Mouse (Mus musculus): Measurements from ENCODE around the gene Ano10.
A peak's percentile ranks its signal among the peaks of the same experiment; 100 is the strongest.

Ano10 gene

DNA sequence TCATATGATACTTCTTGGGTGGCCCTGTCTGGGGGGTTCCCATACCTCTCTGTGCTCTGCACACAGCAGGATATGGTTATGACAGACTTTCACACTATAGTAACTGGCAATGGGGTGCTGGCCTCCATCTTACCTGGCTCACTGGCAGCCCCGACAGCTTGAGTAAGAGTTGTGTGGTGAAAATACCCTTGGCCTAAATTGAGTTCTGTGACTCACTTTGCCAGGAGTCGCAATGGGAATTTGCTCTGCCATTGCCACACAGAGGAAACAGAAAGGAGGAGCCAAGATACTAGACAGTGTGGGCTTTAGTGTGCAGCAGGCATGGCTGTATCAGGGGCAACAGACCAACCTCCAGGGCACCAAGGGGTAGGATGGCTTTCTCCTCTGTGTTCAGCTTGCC, 4.0 kb downstream of the Ano10 start:
- DNase-seq (ENCODE audit: low read depth, low spot score) = no peak

DNA sequence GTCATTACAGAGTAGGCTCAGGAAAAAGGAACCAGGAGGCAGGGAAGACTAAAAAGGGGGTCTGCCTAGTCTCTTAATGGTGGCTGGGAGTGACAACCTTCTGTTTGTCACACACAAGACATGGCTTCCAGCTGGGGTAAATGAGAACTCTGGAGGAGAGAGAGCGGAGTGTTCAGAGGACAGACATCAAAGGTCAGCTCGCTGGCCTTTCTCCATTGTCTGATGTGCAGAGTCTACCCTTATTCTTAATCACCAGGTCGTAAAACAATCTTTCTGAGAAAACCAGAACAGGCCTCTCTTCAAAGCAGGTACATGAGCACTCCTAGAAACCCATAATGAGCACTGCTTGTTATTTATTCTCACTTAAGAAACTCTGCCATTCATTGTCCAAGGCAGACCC, 5.8 kb downstream of the Ano10 start:
- no peak for DNase-seq (ENCODE audit: low read depth, low spot score)

DNA sequence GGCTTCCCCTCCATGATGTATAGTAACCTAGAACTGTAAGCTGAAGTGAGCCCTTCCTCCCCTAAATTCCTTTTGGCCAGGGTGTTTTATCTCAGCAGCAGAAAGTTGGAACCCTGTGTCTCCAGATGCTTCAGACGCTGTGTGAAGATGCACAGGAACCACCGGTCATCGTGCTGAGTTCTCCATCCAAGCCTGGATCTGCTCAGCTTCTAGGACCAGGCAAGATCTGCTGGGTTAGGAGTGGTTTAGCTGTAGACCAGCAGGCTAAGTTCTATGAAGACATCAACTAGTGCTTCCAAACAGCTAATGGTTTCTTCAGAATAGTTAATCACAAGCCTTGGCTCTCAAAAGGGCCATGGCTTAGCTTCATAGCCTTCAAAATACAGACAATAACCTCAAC, 6.7 kb downstream of the Ano10 start:
- no peak for DNase-seq (ENCODE audit: low read depth, low spot score)

DNA sequence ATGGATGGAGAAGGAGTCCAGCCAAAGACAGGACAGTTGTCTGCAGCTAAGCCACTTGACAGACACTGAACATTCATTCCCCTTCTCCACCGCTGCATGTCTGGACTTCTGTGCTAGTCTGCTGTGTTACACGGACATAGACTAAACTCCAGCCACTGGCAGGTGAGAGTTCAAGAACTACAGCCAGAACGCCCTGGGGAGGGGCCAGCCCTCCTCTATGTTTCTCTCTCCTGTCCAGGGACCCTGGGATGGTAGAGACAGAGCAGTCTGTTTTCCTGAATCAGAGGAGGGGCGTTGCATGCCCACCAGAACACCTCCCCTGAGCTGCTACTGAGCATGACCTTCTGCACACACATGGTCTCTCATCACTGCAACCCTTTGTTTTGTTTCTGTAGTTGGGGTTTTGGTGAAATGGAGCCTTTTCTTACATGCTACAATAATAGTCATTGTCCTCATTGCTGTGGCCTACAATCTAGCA, 8.4 kb downstream of the Ano10 start:
- DNase-seq (ENCODE audit: low read depth, low spot score) = no peak

DNA sequence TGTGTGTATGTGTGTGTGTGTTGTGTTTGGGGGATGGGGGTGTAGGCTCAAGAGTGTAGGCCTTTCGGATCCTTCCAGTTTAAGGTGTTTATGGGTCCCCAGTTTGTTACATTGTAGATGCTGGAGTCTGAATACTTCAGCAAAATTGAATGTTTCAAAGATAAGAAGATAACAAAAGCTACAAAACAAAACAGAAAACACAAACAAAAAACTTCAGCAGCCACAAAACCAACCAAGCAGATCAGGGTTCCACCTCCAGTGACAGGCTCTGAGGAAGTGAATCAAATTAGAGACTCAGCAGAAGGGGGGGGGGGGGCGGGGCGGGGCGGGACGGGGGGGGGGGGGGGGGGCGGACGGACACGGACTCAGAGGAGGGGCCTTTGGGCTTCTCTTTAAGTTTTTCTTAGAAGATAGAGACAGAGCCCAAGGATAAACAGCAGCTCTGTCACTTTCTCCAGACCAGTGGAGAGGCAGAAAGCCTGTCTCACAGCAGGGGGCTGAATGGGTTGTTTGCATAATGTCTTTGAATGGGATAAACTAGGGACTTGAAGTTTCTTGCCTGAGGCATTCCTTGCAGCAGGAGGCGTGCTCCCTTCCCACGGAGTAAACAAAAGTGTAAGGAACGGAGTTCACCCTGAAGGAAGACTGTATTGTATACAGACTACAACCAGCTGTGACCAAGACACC, 8.9 kb downstream of the Ano10 start:
- no peak for DNase-seq (ENCODE audit: low read depth, low spot score)

- no peak for DNase-seq (ENCODE audit: low read depth, low spot score)
Observed at GRCm38 (mm10) chr9:122284696-122285095, 9.5 kb downstream of the Ano10 start.

DNA sequence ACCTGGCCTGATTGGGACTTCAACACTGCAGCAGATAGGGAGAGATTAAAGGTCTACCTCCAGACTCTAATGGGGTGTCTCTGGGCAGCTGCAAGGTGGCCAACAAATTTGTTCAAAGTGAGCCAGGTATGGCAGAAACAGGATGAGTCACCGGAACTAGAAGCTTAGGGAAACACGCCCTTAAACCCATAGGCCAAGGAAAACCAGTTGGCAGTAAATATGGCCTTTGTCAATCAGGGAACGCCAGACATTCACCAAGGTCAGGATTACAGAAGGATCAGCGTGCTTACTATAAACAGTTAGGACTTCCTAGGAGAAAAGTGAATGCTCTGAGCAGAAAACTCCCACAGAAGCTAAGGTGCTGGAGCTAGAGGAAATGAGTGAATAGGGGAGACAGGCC, 13.2 kb downstream of the Ano10 start:
- no peak for DNase-seq (ENCODE audit: low read depth, low spot score)

- DNase-seq (ENCODE audit: low read depth, low spot score) = no peak
Observed at GRCm38 (mm10) chr9:122276665-122277064, 17.6 kb downstream of the Ano10 start.

GRCm38 (mm10) chr9:122276134-122276533, 18.1 kb downstream of the Ano10 start:
- DNase-seq (ENCODE audit: low read depth, low spot score) = no peak

- DNase-seq (ENCODE audit: low read depth, low spot score) = no peak
Observed at GRCm38 (mm10) chr9:122274346-122274745, 19.9 kb downstream of the Ano10 start.

- no peak for DNase-seq (ENCODE audit: low read depth, low spot score)
Observed at GRCm38 (mm10) chr9:122273879-122274278, 20.3 kb downstream of the Ano10 start.

- no peak for DNase-seq (ENCODE audit: low read depth, low spot score)
Observed at GRCm38 (mm10) chr9:122271866-122272265, 22.4 kb downstream of the Ano10 start.

- DNase-seq (ENCODE audit: low read depth, low spot score) = no peak
Observed at GRCm38 (mm10) chr9:122271318-122271717, 22.9 kb downstream of the Ano10 start.

DNA sequence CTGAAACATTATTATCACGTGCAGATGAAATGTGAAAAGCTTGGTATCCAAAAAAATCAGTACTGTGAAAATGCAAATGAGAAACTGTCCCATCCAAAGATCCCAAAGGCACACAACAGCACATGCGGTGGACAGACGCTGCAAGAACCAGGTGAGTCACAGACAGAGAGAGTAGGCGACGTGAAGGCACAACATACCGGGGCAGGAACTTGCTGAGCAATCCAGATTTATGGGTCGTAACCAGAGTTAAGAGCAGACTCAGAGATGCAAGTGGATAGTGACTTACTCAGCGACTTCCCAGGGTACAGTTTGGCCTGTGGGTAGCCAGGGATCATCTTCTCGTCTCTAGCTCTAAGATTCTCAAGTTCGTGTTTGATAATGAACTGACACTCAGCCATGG, 23.3 kb downstream of the Ano10 start:
- DNase-seq (ENCODE audit: low read depth, low spot score) = no peak

- no peak for DNase-seq (ENCODE audit: low read depth, low spot score)
Observed at GRCm38 (mm10) chr9:122269256-122270041, 24.8 kb downstream of the Ano10 start.

- no peak for DNase-seq (ENCODE audit: low read depth, low spot score)
Observed at GRCm38 (mm10) chr9:122265526-122266210, 28.6 kb downstream of the Ano10 start.

- DNase-seq (ENCODE audit: low read depth, low spot score) = no peak
Observed at GRCm38 (mm10) chr9:122263140-122263539, 31.1 kb downstream of the Ano10 start.

DNA sequence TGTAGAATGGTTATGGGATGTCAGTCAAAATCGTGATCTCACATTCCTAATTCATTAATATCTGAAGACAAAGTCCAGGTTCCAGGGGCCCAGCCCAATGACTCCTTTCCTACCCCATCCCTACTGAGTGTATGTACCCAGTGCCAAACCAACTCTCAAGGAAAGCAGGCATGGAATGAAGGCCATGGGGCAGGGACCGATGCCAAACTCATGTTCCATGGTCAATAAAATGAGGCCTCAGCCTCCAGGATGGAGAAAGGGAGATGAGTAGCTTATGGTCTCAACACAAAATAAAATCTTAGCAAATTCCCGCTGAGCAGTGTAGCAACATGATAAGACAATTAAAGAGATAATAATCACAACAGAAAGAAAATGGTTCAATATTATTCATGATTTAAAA, 39.8 kb downstream of the Ano10 start:
- no peak for DNase-seq (ENCODE audit: low read depth, low spot score)

DNA sequence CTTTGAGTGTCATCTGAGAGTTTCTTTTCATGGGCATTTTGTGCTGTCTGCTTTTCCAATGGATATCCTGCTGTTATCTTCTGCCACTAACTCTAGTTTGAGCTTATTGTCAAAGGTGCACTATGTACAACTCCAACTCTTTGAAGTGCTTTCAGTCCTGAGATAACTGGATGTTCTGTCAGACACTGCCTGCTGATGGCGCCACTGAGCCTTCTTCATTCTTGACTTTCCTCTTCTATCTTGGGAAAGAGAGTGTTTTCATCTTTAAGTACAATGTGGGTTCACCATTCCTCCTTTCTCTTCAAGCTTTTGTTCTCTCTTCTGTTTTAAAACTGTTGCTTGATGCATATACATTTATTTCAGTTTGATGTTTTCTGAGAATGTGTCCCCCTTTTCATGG, 42.1 kb downstream of the Ano10 start:
- DNase-seq (ENCODE audit: low read depth, low spot score) = no peak

DNA sequence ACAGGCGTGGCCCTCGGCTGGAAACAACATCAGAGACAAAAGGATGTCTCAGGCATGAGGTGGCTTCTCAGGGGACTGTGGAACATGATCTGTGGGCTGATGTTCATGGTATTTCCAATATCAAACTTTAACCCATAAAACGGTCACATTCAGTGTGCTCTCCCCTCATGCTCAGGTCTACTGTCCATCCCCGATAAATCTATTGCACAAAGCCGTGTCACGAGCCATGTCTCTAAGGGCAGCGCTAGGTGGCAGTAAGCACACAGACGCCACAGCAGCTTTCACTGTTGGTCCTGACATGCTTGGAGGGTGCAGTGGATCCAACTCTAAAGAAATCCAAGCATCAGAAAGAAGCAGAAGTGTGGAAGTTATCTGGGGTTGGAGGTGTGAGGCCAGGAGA, 46.1 kb downstream of the Ano10 start:
- no peak for DNase-seq (ENCODE audit: low read depth, low spot score)

GRCm38 (mm10) chr9:122247430-122248027, 46.7 kb downstream of the Ano10 start:
- DNase-seq (ENCODE audit: low read depth, low spot score) = peak; percentile 61

DNA sequence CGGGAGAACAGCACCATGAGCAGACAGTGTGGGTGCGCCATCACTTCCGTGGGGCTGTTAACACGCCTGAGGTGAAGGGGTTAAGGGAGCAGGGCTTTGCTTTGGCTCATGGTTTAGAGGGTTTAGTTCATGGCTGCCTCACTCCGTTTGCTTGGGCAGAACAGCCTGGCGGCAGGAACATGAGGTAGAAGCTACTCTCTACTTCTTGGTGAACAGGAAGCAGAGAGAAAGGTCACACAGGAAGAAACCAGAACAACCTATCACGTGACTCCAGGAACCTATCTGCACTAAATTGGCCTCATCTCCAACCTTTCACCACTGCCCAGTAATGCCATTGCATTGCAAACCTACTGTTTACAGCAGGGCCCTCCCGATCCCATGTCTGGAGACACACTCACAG, 48.3 kb downstream of the Ano10 start:
- DNase-seq (ENCODE audit: low read depth, low spot score) = no peak

All from brain, embryonic 18.5 days (tissue).